In the genomic region with DNA sequence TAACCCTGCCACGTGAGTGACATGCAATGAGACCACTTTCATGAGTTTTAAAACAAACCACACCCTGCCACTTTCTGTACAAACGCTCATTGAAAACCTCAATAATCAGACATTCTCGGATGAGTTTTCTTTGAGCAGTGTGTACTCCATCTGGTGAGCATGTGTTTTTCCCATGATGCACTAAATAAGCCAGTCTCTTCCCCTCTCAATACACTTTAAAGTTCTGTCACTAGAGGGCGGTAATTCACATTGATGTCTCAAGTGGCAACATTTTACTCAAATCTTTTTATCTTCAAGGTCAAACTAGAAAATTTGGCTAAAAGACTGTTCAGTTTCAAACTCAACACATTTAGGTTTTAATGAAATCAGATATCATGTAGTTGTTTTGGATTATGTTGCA, we compare ENCODE assay signal across 10 mouse cellular contexts.
DNase-seq lines count a peak whose midpoint lies in the region; ATAC-seq lines count a peak whose summit lies in the region.
"Had no signal": no experiment of that assay in that cellular context is flagged by ENCODE, and none has a peak within 500 bp of the region (broad histone marks: within the 10 kb centered on the region; RNA-seq: fewer than 3 reads in every experiment).

No protein-coding gene starts in this region.

- H3K27ac ChIP-seq in limb, embryonic 12.5 days, result no peak overlapping the region
- H3K27ac ChIP-seq: lung, embryonic 15.5 days had no signal

- H3K36me3 ChIP-seq in limb, embryonic 12.5 days, result no peaks in the 10 kb centered on the region
- H3K36me3 ChIP-seq: lung, embryonic 15.5 days had no signal

- ATAC-seq in limb, embryonic 12.5 days (ENCODE audit: insufficient number of reproducible peaks, insufficient read depth, low FRiP score, low TSS enrichment, low read depth), result 0 out of 2 replicates have a peak, but pooled peaks have one; percentile 31

- WGBS in limb, embryonic 12.5 days, result 25% methylated on average over 4 of the region's 4 CpGs

- no peak overlapping the region for H3K4me2 ChIP-seq in limb, embryonic 12.5 days
- H3K4me2 ChIP-seq: lung, embryonic 15.5 days had no signal

- no peak overlapping the region for H3K4me3 ChIP-seq in limb, embryonic 12.5 days (replicated peaks)
- H3K4me3 ChIP-seq: lung, embryonic 15.5 days had no signal

- H3K9ac ChIP-seq in limb, embryonic 12.5 days (replicated peaks), result no peak overlapping the region
- H3K9ac ChIP-seq: lung, embryonic 15.5 days had no signal

- no peaks in the 10 kb centered on the region for H3K9me3 ChIP-seq in limb, embryonic 12.5 days
- H3K9me3 ChIP-seq: lung, embryonic 15.5 days had no signal

- intact Hi-C loops in left cerebral cortex, postnatal 14 days (cut with DNase I), result no loop called here

- peak; percentile 32 for DNase-seq in cerebellum, adult 9-10 months
- DNase-seq in cerebellum, postnatal 25 days, result no peak
- DNase-seq in left cerebral cortex, postnatal 14 days (ENCODE audit: low spot score in 2 of 2), result peak; percentile 30 to 78
- no peak for DNase-seq in left cerebral cortex, adult 8-10 months (ENCODE audit: low spot score in 2 of 2)
- DNase-seq in c-Kit-positive CD71-negative TER-119-negative erythroid progenitor cells, embryonic 14.5 days (ENCODE audit: low read depth), result peak; percentile 22
- DNase-seq in right cerebral cortex, postnatal 25 days, result no peak
- no peak for DNase-seq in gastrocnemius, postnatal 4 days (ENCODE audit: low spot score in 2 of 2)
- DNase-seq: thymus, postnatal 36 days had no signal

- H3K27me3 ChIP-seq in limb, embryonic 12.5 days, result no peaks in the 10 kb centered on the region
- H3K27me3 ChIP-seq: lung, embryonic 15.5 days had no signal

- H3K4me1 ChIP-seq in limb, embryonic 12.5 days (replicated peaks), result no peaks in the 10 kb centered on the region
- H3K4me1 ChIP-seq: lung, embryonic 15.5 days had no signal

Comparison
In these comparisons a context has a peak if more than half of its experiments do, and no peak if none do; other contexts are left out.
1. DNase-seq: peak in cerebellum, adult 9-10 months (single experiment), left cerebral cortex, postnatal 14 days (2 of 2) and c-Kit-positive CD71-negative TER-119-negative erythroid progenitor cells, embryonic 14.5 days (single experiment); none in cerebellum, postnatal 25 days (0 of 2), left cerebral cortex, adult 8-10 months (0 of 2), right cerebral cortex, postnatal 25 days (single experiment) and gastrocnemius, postnatal 4 days (0 of 2).